Mouse (Mus musculus) brain, adult 10 weeks (tissue): ENCODE results near the gene Bhlhe41. TPM values are rescaled to one million over a fixed set of nuclear protein-coding genes. Genes with fewer than 3 reads are reported as not detected.

ENCODE experiments used
- polyA plus RNA-seq: library from polyadenylated mRNA; stranded (reverse); fragments of 350-450 nt; fragmentation: Illumina TruSeq; extraction: RNeasy Lipid Tissue Mini Kit (QIAGEN cat#74804); gene quantifications from one replicate; pipeline ENCODE4 v1.2.3, GENCODE M21; 2015; ENCODE audit warnings: low read depth, low replicate concordance

The Bhlhe41 gene
- 16.2 TPM for polyA plus RNA-seq

DNA sequence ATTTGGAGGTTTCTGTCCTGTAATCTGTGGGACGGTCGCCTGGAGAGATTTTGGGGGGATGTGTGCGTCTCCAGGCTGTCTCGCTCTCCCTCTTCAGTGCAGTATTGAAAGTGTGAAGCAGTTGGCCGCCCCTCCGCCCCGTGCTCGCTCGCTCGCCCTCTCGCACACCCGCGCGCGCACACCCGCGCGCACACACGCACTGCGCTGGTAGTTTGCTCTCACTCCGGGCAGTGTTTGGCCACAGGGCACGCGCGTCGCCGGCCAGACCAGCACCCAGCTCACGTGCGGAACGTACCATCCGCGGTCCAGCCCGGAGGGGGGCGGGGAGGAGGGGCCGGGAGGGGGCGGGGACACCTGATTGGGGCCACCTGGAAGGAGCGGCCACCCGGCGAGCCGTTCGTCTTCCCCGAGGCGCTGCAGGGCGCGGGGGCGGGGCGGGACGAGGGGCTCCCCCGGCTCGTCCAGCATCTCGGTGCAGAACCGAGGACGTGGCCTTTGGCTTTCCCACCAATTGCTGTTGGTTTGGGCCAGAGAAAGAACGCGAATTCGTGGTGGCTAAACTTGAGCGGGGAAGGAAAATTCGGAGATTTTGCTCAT is at the start of gene Bhlhe41:
TSS of gene Bhlhe41 (minus strand) at position 270 of the 597 bp plus-strand sequence.

Other genes starting within 250 kb of the Bhlhe41 start
- gene Tuba3b, start 249.8 kb downstream of the Bhlhe41 start, polyA plus RNA-seq, result 0.31 TPM
- 18.3 TPM for gene Rassf8, start 118.8 kb downstream of the Bhlhe41 start, polyA plus RNA-seq
- gene Sspn, start 66.1 kb upstream of the Bhlhe41 start, polyA plus RNA-seq, result 7.7 TPM